Mouse (Mus musculus): ENCODE data around the gene Fdxacb1. TPM values are rescaled to one million over a fixed set of nuclear protein-coding genes. Genes with fewer than 3 reads are reported as not detected.

Gene Fdxacb1
- polyA plus RNA-seq, 1 experiment from 2014 or later: 10.9 TPM

DNA sequence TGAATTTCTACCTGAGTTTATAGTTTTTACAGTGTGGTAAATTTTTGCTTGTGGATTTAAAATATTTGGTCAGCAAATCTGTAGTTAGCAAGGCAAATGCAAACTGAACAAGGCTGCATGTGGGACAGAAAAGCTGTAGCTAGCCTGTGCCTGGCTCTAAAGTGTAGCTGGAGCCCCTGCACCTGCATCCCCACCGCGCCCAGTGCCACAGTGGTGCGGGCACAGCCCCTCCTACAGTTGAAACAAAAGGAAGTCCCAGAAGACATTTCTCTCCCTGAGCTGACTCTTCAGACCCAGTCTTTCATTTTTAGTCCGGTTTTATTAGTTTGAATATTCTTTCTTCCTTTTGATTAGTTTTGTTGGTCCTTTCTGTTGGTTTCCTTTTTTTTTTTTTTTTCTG is 47.6 kb downstream of the Fdxacb1 start:
- H3K9me3 ChIP-seq (replicated peaks): 0 out of 2 replicates have a peak, but pooled peaks cover 3% of the 10 kb centered on the region
- H3K27ac ChIP-seq: no peak overlapping the region
- H3K4me2 ChIP-seq: no peak overlapping the region
- no peak for ATAC-seq
- no peak overlapping the region for H3K9ac ChIP-seq
- H3K4me3 ChIP-seq: no peak overlapping the region
- no peaks in the 10 kb centered on the region for H3K4me1 ChIP-seq
- H3K36me3 ChIP-seq (ENCODE audit: poor library complexity, severe bottlenecking): peaks cover 60% of the 10 kb centered on the region
- H3K27me3 ChIP-seq: no peaks in the 10 kb centered on the region
- 98% methylated on average over 4 of the region's 4 CpGs for WGBS

DNA sequence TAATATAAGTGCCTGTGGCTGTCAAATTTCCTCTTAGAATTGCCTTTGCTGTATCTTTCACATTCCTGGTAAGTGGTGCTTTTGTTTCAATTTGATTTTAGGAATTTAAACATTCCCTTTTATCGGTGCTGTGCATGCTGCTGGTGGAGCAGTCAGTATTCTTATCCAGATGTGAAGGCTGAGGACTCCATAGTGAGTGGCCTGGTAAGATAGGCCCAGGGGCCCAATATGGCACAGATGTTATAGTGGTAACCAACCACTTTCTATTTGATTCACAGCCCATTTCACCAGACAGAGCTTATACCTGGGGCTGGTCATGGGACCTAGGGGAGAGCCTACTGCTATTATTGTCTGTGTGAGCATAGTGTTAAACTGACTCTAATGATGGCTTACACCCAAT is 48.5 kb downstream of the Fdxacb1 start:
- ATAC-seq: no peak
- Histone ChIP-seq H3K36me3 (ENCODE audit: poor library complexity, severe bottlenecking) (peaks cover 54% of the 10 kb centered on the region), H3K9ac (no peak overlapping the region), H3K27ac (no peak overlapping the region), H3K9me3 (replicated peaks) (0 out of 2 replicates have a peak, but pooled peaks cover 3% of the 10 kb centered on the region), H3K4me1 (no peaks in the 10 kb centered on the region), H3K27me3 (no peaks in the 10 kb centered on the region), H3K4me3 (no peak overlapping the region), H3K4me2 (no peak overlapping the region)
- WGBS: 90% methylated on average over 1 of the region's 1 CpGs

GRCm38 (mm10) chr9:50818050-50818449 is 50.0 kb downstream of the Fdxacb1 start:
- H3K27ac ChIP-seq: no peak overlapping the region
- peaks cover 62% of the 10 kb centered on the region for H3K36me3 ChIP-seq (ENCODE audit: poor library complexity, severe bottlenecking)
- H3K9me3 ChIP-seq (replicated peaks): 0 out of 2 replicates have a peak, but pooled peaks cover 3% of the 10 kb centered on the region
- no peak overlapping the region for H3K4me2 ChIP-seq
- ATAC-seq: no peak
- 96% methylated on average over 6 of the region's 6 CpGs for WGBS
- H3K9ac ChIP-seq: no peak overlapping the region
- no peak overlapping the region for H3K4me3 ChIP-seq
- H3K4me1 ChIP-seq: no peaks in the 10 kb centered on the region
- H3K27me3 ChIP-seq: no peaks in the 10 kb centered on the region

- no peak for ATAC-seq
- Histone ChIP-seq H3K4me1 (no peaks in the 10 kb centered on the region), H3K27me3 (no peaks in the 10 kb centered on the region), H3K4me2 (no peak overlapping the region), H3K36me3 (ENCODE audit: poor library complexity, severe bottlenecking) (peaks cover 52% of the 10 kb centered on the region), H3K27ac (no peak overlapping the region), H3K9ac (no peak overlapping the region), H3K4me3 (no peak overlapping the region), H3K9me3 (replicated peaks) (no peaks in the 10 kb centered on the region)
- WGBS: 91% methylated on average over 6 of the region's 6 CpGs
These were observed 51.7 kb downstream of the Fdxacb1 start for GRCm38 (mm10) chr9:50819716-50820115.

GRCm38 (mm10) chr9:50821651-50822050 is 53.6 kb downstream of the Fdxacb1 start:
- no peak overlapping the region for H3K27ac ChIP-seq
- no peak overlapping the region for H3K4me2 ChIP-seq
- 85% methylated on average over 6 of the region's 6 CpGs for WGBS
- H3K36me3 ChIP-seq (ENCODE audit: poor library complexity, severe bottlenecking): peaks cover 40% of the 10 kb centered on the region
- no peak overlapping the region for H3K9ac ChIP-seq
- no peaks in the 10 kb centered on the region for H3K4me1 ChIP-seq
- no peaks in the 10 kb centered on the region for H3K9me3 ChIP-seq (replicated peaks)
- no peaks in the 10 kb centered on the region for H3K27me3 ChIP-seq
- no peak for ATAC-seq
- no peak overlapping the region for H3K4me3 ChIP-seq

- Histone ChIP-seq H3K4me2 (no peak overlapping the region), H3K9me3 (replicated peaks) (no peaks in the 10 kb centered on the region), H3K9ac (no peak overlapping the region), H3K27ac (no peak overlapping the region), H3K27me3 (no peaks in the 10 kb centered on the region), H3K4me1 (peaks cover 1% of the 10 kb centered on the region; the same call in 1 of the 2 replicates), H3K36me3 (ENCODE audit: poor library complexity, severe bottlenecking) (peaks cover 38% of the 10 kb centered on the region), H3K4me3 (no peak overlapping the region)
- ATAC-seq: no peak
- over 99% methylated on average over 5 of the region's 5 CpGs for WGBS
These were observed 54.2 kb downstream of the Fdxacb1 start for GRCm38 (mm10) chr9:50822216-50822615.

Other genes with a start within 250 kb of the Fdxacb1 start
- 97.0 and 102 TPM in 2 replicates for gene Pts, start 239.5 kb upstream of the Fdxacb1 start, polyA plus RNA-seq (2015; fragmentation: Nextera tagmentation; extraction: Ambion mirVana)
- 16.4 and 17.3 TPM in 2 replicates for gene Il18, start 213.4 kb upstream of the Fdxacb1 start, polyA plus RNA-seq (2015; fragmentation: Nextera tagmentation; extraction: Ambion mirVana)
- gene Bco2, start 213.1 kb upstream of the Fdxacb1 start, polyA plus RNA-seq (2015; fragmentation: Nextera tagmentation; extraction: Ambion mirVana): 0.20 and 0.37 TPM in 2 replicates
- gene Tex12, start 206.9 kb upstream of the Fdxacb1 start, polyA plus RNA-seq (2015; fragmentation: Nextera tagmentation; extraction: Ambion mirVana): 0.18 TPM in 1 of 2 replicates, not detected in the other
- 214 and 228 TPM in 2 replicates for gene Sdhd, start 164.4 kb upstream of the Fdxacb1 start, polyA plus RNA-seq (2015; fragmentation: Nextera tagmentation; extraction: Ambion mirVana)
- gene Timm8b, start 164.3 kb upstream of the Fdxacb1 start, polyA plus RNA-seq (2015; fragmentation: Nextera tagmentation; extraction: Ambion mirVana): 374 and 437 TPM in 2 replicates
- 5.0 and 6.0 TPM in 2 replicates for gene Pih1d2, start 150.9 kb upstream of the Fdxacb1 start, polyA plus RNA-seq (2015; fragmentation: Nextera tagmentation; extraction: Ambion mirVana)
- gene Nkapd1, start 150.8 kb upstream of the Fdxacb1 start, polyA plus RNA-seq (2015; fragmentation: Nextera tagmentation; extraction: Ambion mirVana): 22.4 and 26.1 TPM in 2 replicates
- 40.6 and 40.8 TPM in 2 replicates for gene Dlat, start 108.5 kb upstream of the Fdxacb1 start, polyA plus RNA-seq (2015; fragmentation: Nextera tagmentation; extraction: Ambion mirVana)
- gene Dixdc1, start 28.7 kb upstream of the Fdxacb1 start, polyA plus RNA-seq (2015; fragmentation: Nextera tagmentation; extraction: Ambion mirVana): 20.2 and 21.4 TPM in 2 replicates
- 1.0 and 1.2 TPM in 2 replicates for gene 2310030G06Rik, start 21.7 kb upstream of the Fdxacb1 start, polyA plus RNA-seq (2015; fragmentation: Nextera tagmentation; extraction: Ambion mirVana)
- 4.7 and 6.5 TPM in 2 replicates for gene Cryab, start 16.9 kb upstream of the Fdxacb1 start, polyA plus RNA-seq (2015; fragmentation: Nextera tagmentation; extraction: Ambion mirVana)
- gene Hspb2, start 15.9 kb upstream of the Fdxacb1 start, polyA plus RNA-seq (2015; fragmentation: Nextera tagmentation; extraction: Ambion mirVana): not detected in 2 replicates
- 33.5 and 38.4 TPM in 2 replicates for gene Alg9, start 6.8 kb downstream of the Fdxacb1 start, polyA plus RNA-seq (2015; fragmentation: Nextera tagmentation; extraction: Ambion mirVana)
- 44.2 and 47.1 TPM in 2 replicates for gene 1110032A03Rik, start 7.3 kb downstream of the Fdxacb1 start, polyA plus RNA-seq (2015; fragmentation: Nextera tagmentation; extraction: Ambion mirVana)
- gene Ppp2r1b, start 77.1 kb downstream of the Fdxacb1 start, polyA plus RNA-seq (2015; fragmentation: Nextera tagmentation; extraction: Ambion mirVana): 86.3 and 89.7 TPM in 2 replicates
- gene Sik2, start 240.8 kb downstream of the Fdxacb1 start, polyA plus RNA-seq (2015; fragmentation: Nextera tagmentation; extraction: Ambion mirVana): 14.4 and 15.1 TPM in 2 replicates

Data from forebrain, embryonic 13.5 days (tissue).